Mouse (Mus musculus) bone marrow, adult 2 months (tissue): ENCODE measurements at regions not wholly inside any gene's neighbourhood (a gene's known extent, or its start where the extent isn't known, plus 50 kb on each side); places are given as distances from the start of the nearest gene placed in this dataset.

Source experiments
- H3K27ac ChIP-seq: fragments of 200-500 bp; 2 replicates; pipeline ENCODE4 v1.5.1; 2012; ENCODE audit warnings: low read depth, mild to moderate bottlenecking, control low read depth, inconsistent platforms, low read length; ENCODE audit not compliant: control insufficient read depth, poor library complexity, insufficient read depth
- H3K4me1 ChIP-seq: fragments of 200-500 bp; 2 replicates; pipeline ENCODE4 v1.6.1; 2011; ENCODE audit warnings: low read length; ENCODE audit not compliant: control insufficient read depth, insufficient read depth
- H3K4me3 ChIP-seq: fragments of 200-500 bp; replicated peaks from 2 replicates; pipeline ENCODE3; 2011; ENCODE audit warnings: mild to moderate bottlenecking, low read depth, low read length, control low read depth; ENCODE audit not compliant: control insufficient read depth
- CTCF ChIP-seq: fragments of 200-500 bp; IDR thresholded peaks from 2 replicates; pipeline ENCODE4 v1.5.1; 2011; ENCODE audit warnings: low read length, control low read depth; ENCODE audit not compliant: control insufficient read depth, insufficient read depth
- POLR2A ChIP-seq: fragments of 200-500 bp; IDR thresholded peaks from 2 replicates; pipeline ENCODE4 v1.6.1; 2011; ENCODE audit warnings: low read depth, mild to moderate bottlenecking, control low read depth, low read length, borderline replicate concordance; ENCODE audit not compliant: control insufficient read depth
- WGBS: fragments of 180-500 bp; shearing (Covaris S2); methylation state at CpG from one replicate; pipeline ENCODE4 v1.1.7; 2018; 5-methylcytosine and 5-hydroxymethylcytosine counted together

- no peak for TF ChIP-seq POLR2A
- TF ChIP-seq CTCF = no peak
- WGBS = 42% methylated on average over 8 of the region's 8 CpGs
- H3K4me3 ChIP-seq = no peak overlapping the region
- no peaks in the 10 kb centered on the region for H3K4me1 ChIP-seq
- no peak overlapping the region for H3K27ac ChIP-seq
Measured at GRCm38 (mm10) chr7:72990559-72991429, 384.5 kb upstream of the Rgma start.

- 68% methylated on average over 5 of the region's 5 CpGs for WGBS
- Histone ChIP-seq H3K27ac (no peak overlapping the region), H3K4me1 (no peaks in the 10 kb centered on the region), H3K4me3 (no peak overlapping the region)
- TF ChIP-seq POLR2A (no peak), CTCF (no peak)
Measured at GRCm38 (mm10) chr7:72998374-72998773, 376.9 kb upstream of the Rgma start.

- no peaks in the 10 kb centered on the region for H3K4me1 ChIP-seq
- H3K4me3 ChIP-seq = no peak overlapping the region
- no peak overlapping the region for H3K27ac ChIP-seq
- 76% methylated on average over 3 of the region's 3 CpGs for WGBS
- no peak for TF ChIP-seq POLR2A
Measured at GRCm38 (mm10) chr7:73019151-73019550, 356.2 kb upstream of the Rgma start.

GRCm38 (mm10) chr7:73019764-73020354, 355.4 kb upstream of the Rgma start:
- TF ChIP-seq POLR2A (no peak), CTCF (no peak)
- 58% methylated on average over 1 of the region's 1 CpGs for WGBS
- H3K27ac ChIP-seq = no peak overlapping the region
- H3K4me3 ChIP-seq = no peak overlapping the region
- no peaks in the 10 kb centered on the region for H3K4me1 ChIP-seq

- Histone ChIP-seq H3K4me1 (no peaks in the 10 kb centered on the region), H3K27ac (no peak overlapping the region), H3K4me3 (no peak overlapping the region)
- no peak for TF ChIP-seq CTCF
- TF ChIP-seq POLR2A = no peak
- 70% methylated on average over 2 of the region's 2 CpGs for WGBS
Measured at GRCm38 (mm10) chr7:73021786-73022185, 353.5 kb upstream of the Rgma start.

- Histone ChIP-seq H3K4me1 (no peaks in the 10 kb centered on the region), H3K27ac (no peak overlapping the region), H3K4me3 (no peak overlapping the region)
- WGBS = 72% methylated on average over 5 of the region's 5 CpGs
- no peak for TF ChIP-seq CTCF
- TF ChIP-seq POLR2A = no peak
Measured at GRCm38 (mm10) chr7:73025640-73026039, 349.7 kb upstream of the Rgma start.

GRCm38 (mm10) chr7:73028952-73029351, 346.4 kb upstream of the Rgma start:
- no peaks in the 10 kb centered on the region for H3K4me1 ChIP-seq
- TF ChIP-seq POLR2A (no peak), CTCF (no peak)
- H3K4me3 ChIP-seq = no peak overlapping the region
- no peak overlapping the region for H3K27ac ChIP-seq
- 74% methylated on average over 6 of the region's 6 CpGs for WGBS

GRCm38 (mm10) chr7:73031407-73031806, 343.9 kb upstream of the Rgma start:
- Histone ChIP-seq H3K4me3 (no peak overlapping the region), H3K27ac (no peak overlapping the region), H3K4me1 (no peaks in the 10 kb centered on the region)
- TF ChIP-seq CTCF = no peak
- no peak for TF ChIP-seq POLR2A
- 66% methylated on average over 5 of the region's 5 CpGs for WGBS
